Mouse (Mus musculus) liver, embryonic 14.5 days (tissue): ENCODE results near the gene Lamp1.

Experiments
- CTCF ChIP-seq: IDR thresholded peaks from 2 replicates; pipeline ENCODE4 v1.5.1; 2016; ENCODE audit warnings: antibody characterized with exemption, low read depth, control low read depth
- EP300 ChIP-seq: IDR thresholded peaks from 2 replicates; pipeline ENCODE4 v1.6.1; 2016; ENCODE audit warnings: antibody characterized with exemption, low read depth

DNA sequence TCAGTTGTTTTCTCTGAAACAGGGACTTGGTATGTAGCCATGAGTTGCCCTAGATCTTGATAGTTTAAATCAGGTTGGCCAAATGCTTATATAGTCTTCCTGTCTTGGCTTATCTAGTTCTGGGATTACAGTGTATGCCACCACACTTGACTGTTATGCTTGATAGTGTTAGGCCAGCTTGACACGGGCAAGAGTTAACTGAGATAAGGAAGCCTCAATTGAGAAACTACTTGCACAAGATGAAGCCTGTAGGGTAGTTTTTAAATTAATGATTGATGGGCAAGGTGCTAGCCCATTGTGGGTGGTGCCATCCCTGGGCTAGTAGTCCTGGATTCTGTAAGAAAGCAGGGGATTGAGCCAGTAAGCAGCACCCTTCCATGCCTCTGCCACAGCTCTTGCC, 4.6 kb downstream of the Lamp1 start:
- TF ChIP-seq CTCF (no peak), EP300 (peak; percentile 92)
